Mouse (Mus musculus): ENCODE results near the gene Nudt16l1.

The Nudt16l1 gene

DNA sequence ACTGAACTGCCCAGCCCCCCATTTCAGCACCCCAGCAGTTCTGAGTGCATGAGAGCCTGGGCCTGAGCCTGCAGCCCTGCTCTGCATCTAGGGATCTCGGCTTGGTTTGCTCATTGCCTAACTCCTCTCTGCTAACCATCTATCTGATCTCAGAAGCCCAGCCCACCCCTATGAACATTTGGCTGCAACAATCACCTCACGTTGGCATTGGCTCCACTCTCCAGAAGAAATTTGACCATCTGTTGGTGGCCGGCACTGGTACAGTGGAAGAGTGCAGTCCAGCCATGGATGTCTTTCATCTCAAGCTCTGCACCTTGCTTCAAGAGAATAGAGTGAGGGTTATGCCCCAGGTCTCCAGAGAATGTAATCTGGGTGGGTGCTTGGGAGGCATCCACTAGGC, 18.9 kb downstream of the Nudt16l1 start:
- DNase-seq (ENCODE audit: low spot score): no peak

DNA sequence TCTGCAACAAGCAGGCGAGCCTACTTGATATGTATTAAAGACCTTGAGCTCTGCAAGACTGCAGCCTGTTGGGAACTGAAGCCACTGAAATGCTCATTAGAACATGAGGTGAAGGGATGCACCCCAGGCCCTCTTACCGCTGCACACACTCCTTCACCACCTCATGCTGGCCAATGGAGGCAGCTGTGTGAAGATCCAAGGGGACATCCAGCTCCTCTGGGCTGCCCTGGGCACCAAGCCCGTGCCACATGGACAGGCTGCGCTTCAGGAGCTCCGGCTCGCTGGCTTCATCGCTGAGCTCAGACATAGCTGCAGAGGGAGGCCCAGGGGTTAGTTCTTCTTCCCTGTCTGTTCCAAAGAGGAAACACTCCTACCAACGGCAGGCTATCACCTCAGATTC, 21.7 kb downstream of the Nudt16l1 start:
- DNase-seq (ENCODE audit: low spot score): no peak

DNA sequence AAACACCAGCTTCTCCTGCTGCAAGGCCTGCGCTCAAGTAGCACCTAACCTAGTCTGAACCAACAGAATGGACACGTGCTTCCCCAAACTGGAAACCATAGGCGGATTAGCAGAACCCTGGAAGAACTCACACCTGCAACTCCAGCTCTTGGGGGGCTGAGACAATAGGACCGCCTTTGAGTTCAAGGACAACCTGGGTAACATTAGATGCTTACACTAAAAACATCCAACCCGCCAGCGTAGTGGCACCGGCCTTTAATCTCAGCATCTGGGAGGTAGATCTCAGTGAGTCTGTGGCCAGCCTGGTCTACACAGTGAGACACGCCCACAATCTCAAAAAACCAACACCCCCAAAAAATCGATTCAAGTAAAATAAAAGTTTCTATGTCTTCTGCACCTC, 24.8 kb downstream of the Nudt16l1 start:
- DNase-seq (ENCODE audit: low spot score): no peak

DNA sequence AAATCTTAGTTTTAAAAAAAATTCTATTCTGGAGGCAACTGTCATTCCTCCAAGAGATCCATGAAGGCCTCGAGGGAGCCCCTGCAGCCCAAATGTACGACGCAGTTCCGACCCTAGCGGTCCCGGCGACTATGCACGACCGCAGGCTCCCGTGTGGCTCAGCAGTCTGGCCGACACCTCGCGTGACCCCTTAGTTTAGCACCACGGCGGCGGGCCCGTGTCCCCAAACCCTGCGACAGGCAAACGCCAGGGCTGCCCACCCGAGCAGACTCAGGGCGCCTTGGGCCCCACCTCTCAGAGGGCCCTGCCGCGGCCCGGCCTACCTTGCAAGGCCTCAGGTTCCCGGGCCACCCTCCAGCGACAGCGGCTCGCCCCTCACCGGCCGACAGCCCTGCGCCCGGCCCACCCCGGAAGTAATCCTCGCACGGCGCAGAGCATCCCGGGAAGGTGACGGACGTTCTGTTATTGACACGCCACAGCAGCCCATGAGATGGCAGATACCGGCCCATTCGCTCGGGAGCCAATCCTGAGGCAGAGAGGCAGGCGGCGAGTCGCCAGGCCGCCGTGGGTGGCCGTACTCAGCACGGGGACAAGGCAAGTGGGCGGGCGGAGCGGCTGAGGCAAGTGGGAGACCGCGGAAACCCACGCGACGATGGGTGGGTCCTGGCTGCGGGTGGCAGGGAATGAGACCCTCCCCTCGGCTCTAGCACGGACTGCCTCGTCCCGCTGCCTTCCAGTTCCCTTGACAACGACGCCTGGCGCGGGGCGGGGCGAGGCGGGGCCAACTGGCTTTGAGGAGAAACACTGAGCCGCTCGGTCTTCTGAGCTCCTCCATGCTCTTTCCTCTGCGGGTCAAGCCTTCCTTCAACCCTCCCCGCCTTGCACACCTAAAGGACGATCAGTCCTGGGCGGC, 25.5 kb downstream of the Nudt16l1 start, which contains the start of gene Anks3:
Gene Anks3, minus strand, starts transcription at position 409 of the 913 bp plus-strand sequence.
- DNase-seq (ENCODE audit: low spot score): peak; percentile 83

DNA sequence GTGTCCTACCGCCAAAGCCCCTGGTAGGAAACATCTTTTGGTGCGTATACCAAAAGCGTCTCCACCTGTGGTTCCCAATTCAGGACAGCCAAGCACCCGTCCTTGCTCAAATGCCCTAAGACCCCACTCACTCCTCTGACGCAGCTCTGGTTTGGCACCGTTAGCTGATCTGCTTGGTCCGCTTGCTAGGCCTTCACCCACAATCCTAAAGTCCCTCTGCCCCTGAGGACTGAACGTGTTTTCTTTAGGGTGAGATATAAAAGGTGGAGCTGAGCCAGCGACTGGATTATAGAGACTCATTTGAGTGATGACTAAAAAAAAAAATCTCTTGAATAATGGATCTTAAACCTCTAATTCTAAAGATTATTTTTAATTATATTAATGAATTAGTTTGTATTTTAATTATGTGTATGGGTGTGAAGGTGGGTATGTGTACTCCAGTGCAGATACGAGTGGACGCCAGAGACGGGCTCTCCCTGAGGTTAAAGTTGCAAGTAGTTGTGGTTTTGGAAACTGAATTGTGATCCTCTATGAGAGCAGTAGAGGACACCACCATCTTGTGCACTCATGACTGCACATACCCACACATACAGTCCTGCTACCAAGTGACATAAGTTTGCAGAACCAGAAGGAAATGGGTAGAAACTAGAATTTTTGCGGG, 26.3 kb downstream of the Nudt16l1 start:
- DNase-seq (ENCODE audit: low spot score): no peak

DNA sequence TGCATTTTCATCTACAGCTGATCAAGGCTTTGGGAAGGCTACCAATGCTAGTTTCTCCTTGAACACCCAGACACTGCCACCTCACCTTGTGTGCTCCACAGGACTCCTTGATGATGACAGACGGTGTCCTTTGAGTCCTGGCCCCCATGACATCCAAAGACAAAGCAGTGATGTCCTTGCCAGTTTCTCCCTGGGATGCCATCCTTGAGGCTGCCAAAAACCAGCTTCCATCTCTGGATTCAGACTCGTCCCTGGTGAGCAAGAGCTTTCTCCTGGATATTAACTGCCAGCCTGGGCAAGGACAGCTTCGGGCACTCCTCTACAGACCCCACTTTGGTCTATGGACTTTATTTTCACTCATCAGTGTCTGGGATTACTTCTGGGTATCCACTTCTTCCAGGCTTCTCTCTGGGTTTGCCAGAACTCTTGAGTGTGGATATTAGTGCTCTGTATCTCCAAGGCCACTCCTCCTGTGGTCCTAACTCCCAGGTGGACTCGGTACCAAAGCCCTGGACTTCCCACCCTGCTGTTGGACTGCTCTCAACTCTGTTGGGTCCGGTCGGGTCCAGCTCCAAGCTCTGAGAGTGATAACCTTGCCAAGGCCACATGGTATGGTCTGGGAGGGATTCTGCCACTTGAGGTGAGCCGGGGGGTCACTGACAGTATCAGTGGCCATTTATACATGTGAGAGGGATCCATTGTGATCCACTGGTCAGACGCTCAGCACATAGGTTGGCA, 27.0 kb downstream of the Nudt16l1 start:
- no peak for DNase-seq (ENCODE audit: low spot score)

DNA sequence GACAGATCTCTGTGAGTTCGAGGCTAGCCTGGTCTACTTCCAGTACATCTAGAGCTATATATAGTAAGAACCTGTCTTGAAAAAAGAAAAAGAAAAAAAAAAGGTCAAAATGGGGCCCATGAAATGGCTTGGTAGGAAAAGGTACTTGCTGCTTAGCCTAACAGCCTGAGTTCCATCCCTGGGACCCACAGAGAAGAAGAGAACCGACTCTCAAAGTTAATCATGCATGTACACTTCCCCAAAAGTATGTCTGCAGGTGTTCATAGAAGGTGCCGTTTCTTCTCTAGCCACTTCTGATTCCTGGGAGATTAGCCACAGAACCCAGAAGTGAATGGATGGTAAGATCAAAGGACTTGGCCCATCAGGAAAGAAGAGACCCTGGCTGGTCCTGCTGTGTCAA, 29.9 kb downstream of the Nudt16l1 start:
- no peak for DNase-seq (ENCODE audit: low spot score)

DNA sequence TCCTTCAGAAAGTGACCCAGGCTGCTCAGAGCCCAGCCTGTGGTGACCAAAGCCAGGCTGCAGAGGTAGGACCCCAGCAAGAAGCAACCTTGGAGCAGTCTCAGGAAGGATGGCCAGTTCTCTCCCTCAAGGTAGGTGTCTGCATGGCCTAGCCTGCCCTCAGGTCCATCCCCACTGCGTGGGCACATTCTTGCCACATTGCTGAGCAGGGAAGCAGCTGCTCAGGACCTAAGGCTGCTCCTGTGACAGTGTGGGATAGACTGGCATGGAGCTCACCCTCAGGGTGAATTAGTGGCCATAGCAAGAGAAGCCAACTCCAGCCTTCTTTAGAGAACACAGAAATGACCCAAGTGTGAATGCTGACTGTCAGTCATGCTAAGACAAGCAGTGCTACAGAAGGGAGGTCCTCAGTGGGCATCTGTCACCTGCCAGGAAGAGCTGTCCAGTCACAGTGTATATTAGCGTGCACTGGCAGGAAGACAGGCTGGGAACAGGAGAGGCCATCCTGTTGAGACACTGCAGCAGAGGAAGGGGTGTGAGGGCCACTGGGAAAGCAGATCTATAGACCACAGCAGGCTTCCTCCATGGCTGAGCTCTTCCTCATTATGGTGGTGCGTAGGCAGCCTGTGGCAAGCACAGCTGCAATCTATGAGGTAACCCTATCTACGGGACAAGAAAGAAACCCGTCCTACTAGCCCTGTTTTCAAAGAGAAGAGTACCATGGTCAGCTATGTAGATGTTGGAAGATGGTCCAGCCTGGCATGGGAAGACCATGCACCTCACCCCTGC, 30.7 kb downstream of the Nudt16l1 start:
- DNase-seq (ENCODE audit: low spot score): no peak

DNA sequence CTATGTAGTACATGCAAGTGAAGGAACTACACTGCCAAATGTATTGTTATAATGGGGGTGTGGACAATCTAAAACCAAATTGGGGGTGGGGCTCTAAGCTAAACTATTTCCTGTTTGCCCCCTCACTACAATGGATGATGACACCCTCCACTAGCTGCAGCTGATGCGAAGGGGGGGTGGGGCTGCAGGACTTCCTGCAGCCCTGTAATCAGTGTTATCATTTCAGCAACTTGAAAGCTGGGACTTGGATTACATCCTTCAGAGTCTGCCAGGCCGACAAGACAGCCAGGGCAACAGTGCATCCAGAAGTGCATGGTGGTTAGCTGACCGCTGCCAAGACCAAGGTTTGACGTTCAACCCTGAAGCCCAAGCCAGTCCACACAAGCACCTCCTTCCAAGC, 33.1 kb downstream of the Nudt16l1 start:
- no peak for DNase-seq (ENCODE audit: low spot score)

DNA sequence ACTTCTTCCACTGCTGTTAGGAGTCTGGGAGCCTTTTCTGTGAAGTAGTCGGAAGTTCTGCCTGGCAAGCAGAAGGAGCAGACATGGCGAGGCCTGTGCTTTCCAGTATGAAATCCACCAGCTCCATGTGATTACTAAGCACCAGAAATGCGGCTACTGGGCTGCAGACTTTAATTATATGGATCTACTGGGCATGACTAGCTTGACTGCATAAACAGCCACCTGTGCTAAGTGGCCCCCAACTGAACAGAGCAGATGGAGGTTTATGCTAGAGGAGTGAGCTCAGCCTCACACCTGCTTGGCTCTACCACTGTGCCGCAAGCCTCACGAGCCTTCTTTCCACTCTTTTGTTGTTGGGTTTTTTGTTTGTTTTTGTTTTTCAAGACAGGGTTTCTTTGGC, 36.0 kb downstream of the Nudt16l1 start:
- DNase-seq (ENCODE audit: low spot score): no peak

DNA sequence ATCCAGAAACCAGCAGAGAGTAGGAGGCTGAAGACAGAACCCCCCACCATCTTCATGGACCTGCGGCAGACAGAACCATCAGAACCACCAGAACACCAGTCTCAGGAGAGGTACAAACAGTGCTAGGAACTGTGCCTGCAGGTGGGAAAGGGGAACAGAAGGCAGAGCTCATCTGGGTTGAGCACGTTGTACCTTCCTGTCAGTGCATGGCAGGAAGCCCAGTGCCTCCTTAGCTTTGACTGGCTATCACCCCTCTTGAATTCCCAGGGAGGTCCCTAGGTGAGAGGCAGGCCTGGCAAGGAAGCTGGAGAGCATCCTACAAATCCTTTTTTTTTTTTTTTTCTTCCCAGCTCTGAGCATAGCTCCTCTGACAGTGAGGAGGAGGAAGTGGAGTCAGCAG, 37.6 kb downstream of the Nudt16l1 start:
- no peak for DNase-seq (ENCODE audit: low spot score)

DNA sequence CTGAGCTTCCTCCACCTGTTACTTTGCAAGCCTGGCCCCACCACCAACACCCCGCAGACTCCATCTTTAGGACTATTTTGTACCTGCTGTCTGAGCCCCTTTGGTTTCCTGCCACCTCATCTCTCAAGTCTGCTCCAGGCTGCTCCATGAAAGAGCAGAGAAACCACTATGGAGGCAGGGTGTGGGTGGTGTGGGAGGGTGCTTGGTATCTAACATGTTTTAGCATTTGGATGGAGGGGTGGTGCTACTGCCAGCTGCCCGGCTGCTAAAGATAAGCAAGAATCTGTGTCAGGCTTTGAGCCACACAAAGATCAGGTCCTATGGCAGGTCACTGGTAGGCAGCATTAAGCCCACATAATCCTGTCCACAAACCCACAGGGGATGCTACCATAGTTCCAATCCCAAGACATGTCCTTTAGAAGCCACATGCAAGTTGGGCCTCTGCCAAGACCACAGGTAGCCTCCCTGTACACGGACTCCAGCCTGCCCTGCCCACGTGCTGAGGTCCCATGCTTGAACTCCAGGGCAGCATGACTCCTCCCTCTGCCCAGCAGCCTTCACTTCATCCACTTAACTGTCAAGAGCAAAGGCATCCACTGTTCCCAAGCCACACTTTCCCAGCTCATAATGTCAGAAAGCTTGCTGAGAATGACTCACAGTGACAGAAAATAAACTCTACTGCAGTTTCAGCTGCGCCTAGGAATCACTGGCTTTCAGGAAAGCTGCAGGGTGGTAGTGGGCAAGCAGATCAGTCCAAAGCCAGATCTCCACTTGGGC, 39.9 kb downstream of the Nudt16l1 start:
- DNase-seq (ENCODE audit: low spot score): no peak

DNA sequence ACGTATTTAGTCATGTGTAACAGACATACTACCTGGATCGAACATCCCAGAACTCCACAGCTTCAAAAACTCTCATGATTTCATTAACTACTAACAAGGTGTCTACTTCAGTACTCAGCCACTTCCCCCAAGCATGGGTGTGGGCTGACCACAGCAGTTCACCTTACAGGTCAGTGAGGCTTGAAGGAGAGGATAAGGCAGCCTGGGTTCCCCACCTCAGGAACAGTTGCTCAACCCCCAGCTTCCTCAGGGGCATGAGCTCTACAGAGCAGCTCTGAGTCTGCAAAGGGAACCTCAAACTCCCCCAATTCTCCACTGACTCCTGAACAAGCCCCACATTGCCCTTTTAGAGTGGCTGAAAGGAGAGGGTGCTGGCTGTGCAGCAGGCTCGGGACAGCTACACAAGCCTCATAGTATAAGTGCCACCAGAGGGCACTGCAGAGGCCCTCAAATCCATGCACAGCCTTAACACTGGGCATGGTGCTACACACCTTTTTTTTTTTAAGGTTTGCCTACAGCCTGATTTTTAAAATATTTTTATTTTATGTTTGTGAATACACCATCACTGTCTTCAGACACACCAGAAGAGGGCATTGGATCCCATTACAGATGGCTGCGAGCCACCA, 41.3 kb downstream of the Nudt16l1 start:
- no peak for DNase-seq (ENCODE audit: low spot score)

DNA sequence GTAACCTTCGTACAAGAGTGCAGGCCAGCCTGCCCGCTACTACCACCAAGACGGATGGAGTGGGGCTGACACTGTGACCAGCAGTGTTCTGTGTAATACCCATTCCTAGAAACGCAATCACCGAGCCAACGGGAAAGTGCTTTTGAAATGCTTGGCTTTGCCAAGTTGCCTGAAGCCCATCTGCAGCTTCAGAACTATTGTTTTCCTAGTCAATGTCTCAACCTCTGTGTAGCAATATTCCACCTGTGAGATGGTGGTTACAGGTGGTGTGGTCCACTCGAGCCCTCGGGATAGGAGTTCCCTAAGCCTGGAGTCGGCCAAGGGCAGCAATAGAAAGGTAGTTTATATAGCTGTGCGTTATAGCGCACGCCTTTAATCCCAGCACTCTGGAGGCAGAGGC, 46.2 kb downstream of the Nudt16l1 start:
- no peak for DNase-seq (ENCODE audit: low spot score)

Data from urinary bladder, postnatal 10 days (tissue).